Mouse (Mus musculus) forebrain, embryonic 14.5 days (tissue): ENCODE data around the gene Gli2. TPM values are rescaled to one million over a fixed set of nuclear protein-coding genes. Genes with fewer than 3 reads are reported as not detected.

ENCODE experiments used
- ATAC-seq: fragments of 200-750 bp; cut with Nextera tagmentation; 2 replicates; pipeline ENCODE4 v1.8.0; 2017; ENCODE audit warnings: mild to moderate bottlenecking, moderate library complexity
- DNase-seq: peaks from one replicate; pipeline ENCODE4 v3.0.0-alpha.2; 2015; ENCODE audit warnings: low spot score
- H3K27ac ChIP-seq: fragments of 300-500 bp; sonication (generic); 2 replicates; pipeline ENCODE4 v1.5.1; 2014; ENCODE audit warnings: low read depth, mild to moderate bottlenecking, control low read depth, low read length, moderate library complexity
- H3K27me3 ChIP-seq: fragments of 300-500 bp; sonication (generic); replicated peaks from 2 replicates; pipeline ENCODE4 v1.6.1; 2014; ENCODE audit warnings: low read length, control low read depth, mixed read lengths; ENCODE audit not compliant: control insufficient read depth, insufficient read depth
- H3K36me3 ChIP-seq: fragments of 300-500 bp; sonication (generic); 2 replicates; pipeline ENCODE4 v1.6.1; 2014; ENCODE audit warnings: low read length, control low read depth; ENCODE audit not compliant: control insufficient read depth, insufficient read depth
- H3K4me1 ChIP-seq: fragments of 300-500 bp; sonication (generic); 2 replicates; pipeline ENCODE4 v1.6.1; 2014; ENCODE audit warnings: antibody characterized with exemption, low read length, control low read depth; ENCODE audit not compliant: control insufficient read depth, insufficient read depth
- H3K4me2 ChIP-seq: fragments of 300-500 bp; sonication (generic); 2 replicates; pipeline ENCODE4 v1.6.1; 2014; ENCODE audit warnings: mild to moderate bottlenecking, control low read depth, low read length
- H3K4me3 ChIP-seq: fragments of 300-500 bp; sonication (generic); 2 replicates; pipeline ENCODE4 v1.5.1; 2014; ENCODE audit warnings: low read depth, low read length, control low read depth
- H3K9ac ChIP-seq: fragments of 300-500 bp; sonication (generic); 2 replicates; pipeline ENCODE4 v1.6.1; 2014; ENCODE audit warnings: mild to moderate bottlenecking, low read length, control low read depth, moderate library complexity
- H3K9me3 ChIP-seq: fragments of 300-500 bp; sonication (generic); replicated peaks from 2 replicates; pipeline ENCODE4 v1.6.1; 2016; ENCODE audit warnings: low read length, control low read depth, mixed read lengths; ENCODE audit not compliant: control insufficient read depth
- WGBS: fragments of 180-500 bp; shearing (Covaris S2); extraction: QIAGEN DNeasy Blood & Tissue Kit; methylation state at CpG from one replicate; pipeline ENCODE4 v1.1.7; 2014; 5-methylcytosine and 5-hydroxymethylcytosine counted together
- polyA plus RNA-seq: library from polyadenylated mRNA; unstranded; fragments of >200 nt; fragmentation: Nextera tagmentation; extraction: Ambion mirVana; gene quantifications from 2 replicates; pipeline ENCODE4 v1.2.1, GENCODE M21; 2014

Gene Gli2
- polyA plus RNA-seq, 1 experiment from 2014 or later = 3.3 TPM

- H3K27me3 ChIP-seq = no peaks in the 10 kb centered on the region
- no peak overlapping the region for H3K4me3 ChIP-seq
- no peak for ATAC-seq
- no peaks in the 10 kb centered on the region for H3K9me3 ChIP-seq
- 78% methylated on average over 7 of the region's 7 CpGs for WGBS
- H3K4me2 ChIP-seq = no peak overlapping the region
- H3K4me1 ChIP-seq = no peaks in the 10 kb centered on the region
- no peak for DNase-seq
- no peak overlapping the region for H3K9ac ChIP-seq
- no peaks in the 10 kb centered on the region for H3K36me3 ChIP-seq
- no peak overlapping the region for H3K27ac ChIP-seq
These were observed 24.5 kb upstream of the Gli2 start for GRCm38 (mm10) chr1:119077933-119078332.

- Histone ChIP-seq H3K36me3 (no peaks in the 10 kb centered on the region), H3K9me3 (no peaks in the 10 kb centered on the region), H3K9ac (no peak overlapping the region), H3K4me2 (no peak overlapping the region), H3K4me3 (no peak overlapping the region), H3K27ac (no peak overlapping the region), H3K4me1 (no peaks in the 10 kb centered on the region), H3K27me3 (no peaks in the 10 kb centered on the region)
- ATAC-seq (no peak), DNase-seq (no peak)
- WGBS = 75% methylated on average over 4 of the region's 4 CpGs
These were observed 22.9 kb upstream of the Gli2 start for GRCm38 (mm10) chr1:119076333-119076732.

- Histone ChIP-seq H3K36me3 (no peaks in the 10 kb centered on the region), H3K9me3 (no peaks in the 10 kb centered on the region), H3K9ac (no peak overlapping the region), H3K4me2 (no peak overlapping the region), H3K27me3 (no peaks in the 10 kb centered on the region), H3K27ac (no peak overlapping the region), H3K4me1 (no peaks in the 10 kb centered on the region), H3K4me3 (no peak overlapping the region)
- no peak for ATAC-seq
- WGBS = 63% methylated on average over 3 of the region's 3 CpGs
- DNase-seq = no peak
These were observed 22.5 kb upstream of the Gli2 start for GRCm38 (mm10) chr1:119075916-119076315.

GRCm38 (mm10) chr1:119075500-119075899, 22.1 kb upstream of the Gli2 start:
- no peak overlapping the region for H3K9ac ChIP-seq
- no peaks in the 10 kb centered on the region for H3K9me3 ChIP-seq
- H3K4me3 ChIP-seq = no peak overlapping the region
- DNase-seq (no peak), ATAC-seq (no peak)
- no peak overlapping the region for H3K27ac ChIP-seq
- H3K4me2 ChIP-seq = no peak overlapping the region
- no peaks in the 10 kb centered on the region for H3K4me1 ChIP-seq
- H3K27me3 ChIP-seq = no peaks in the 10 kb centered on the region
- WGBS = 62% methylated on average over 7 of the region's 7 CpGs
- no peaks in the 10 kb centered on the region for H3K36me3 ChIP-seq

GRCm38 (mm10) chr1:119074910-119075309, 21.5 kb upstream of the Gli2 start:
- Histone ChIP-seq H3K4me1 (no peaks in the 10 kb centered on the region), H3K27ac (no peak overlapping the region), H3K36me3 (no peaks in the 10 kb centered on the region), H3K4me2 (no peak overlapping the region), H3K4me3 (no peak overlapping the region), H3K9ac (no peak overlapping the region), H3K9me3 (no peaks in the 10 kb centered on the region), H3K27me3 (no peaks in the 10 kb centered on the region)
- WGBS = 71% methylated on average over 6 of the region's 6 CpGs
- DNase-seq = no peak
- no peak for ATAC-seq

- Histone ChIP-seq H3K27me3 (no peaks in the 10 kb centered on the region), H3K27ac (no peak overlapping the region), H3K9me3 (no peaks in the 10 kb centered on the region), H3K4me3 (no peak overlapping the region), H3K9ac (no peak overlapping the region), H3K36me3 (no peaks in the 10 kb centered on the region), H3K4me2 (no peak overlapping the region), H3K4me1 (no peaks in the 10 kb centered on the region)
- ATAC-seq (no peak), DNase-seq (no peak)
- WGBS = 88% methylated on average over 7 of the region's 7 CpGs
These were observed 20.5 kb upstream of the Gli2 start for GRCm38 (mm10) chr1:119073876-119074275.

- WGBS = 81% methylated on average over 20 of the region's 20 CpGs
- no peak for DNase-seq
- no peak for ATAC-seq
These were observed 11.7 kb upstream of the Gli2 start for GRCm38 (mm10) chr1:119064892-119065671.

GRCm38 (mm10) chr1:119056491-119056890, 3.1 kb upstream of the Gli2 start:
- Histone ChIP-seq H3K4me1 (peaks cover under 1% of the 10 kb centered on the region; the same call in 1 of the 2 replicates), H3K9ac (no peak overlapping the region), H3K9me3 (no peaks in the 10 kb centered on the region), H3K27me3 (no peaks in the 10 kb centered on the region), H3K4me2 (no peak overlapping the region), H3K4me3 (no peak overlapping the region), H3K27ac (no peak overlapping the region), H3K36me3 (no peaks in the 10 kb centered on the region)
- DNase-seq (no peak), ATAC-seq (no peak)
- 61% methylated on average over 8 of the region's 8 CpGs for WGBS

More at GRCm38 (mm10) chr1:119064892-119065671, 11.7 kb upstream of the Gli2 start:
- Histone ChIP-seq H3K4me2 (no peak overlapping the region), H3K27me3 (no peaks in the 10 kb centered on the region), H3K4me1 (no peaks in the 10 kb centered on the region), H3K9ac (no peak overlapping the region), H3K36me3 (no peaks in the 10 kb centered on the region), H3K9me3 (no peaks in the 10 kb centered on the region), H3K27ac (no peak overlapping the region), H3K4me3 (no peak overlapping the region)

- H3K36me3 ChIP-seq = no peaks in the 10 kb centered on the region
- no peak overlapping the region for H3K4me3 ChIP-seq
- H3K27ac ChIP-seq = no peak overlapping the region
- H3K4me2 ChIP-seq = no peak overlapping the region
- no peak overlapping the region for H3K9ac ChIP-seq
- DNase-seq (no peak), ATAC-seq (no peak)
- 84% methylated on average over 4 of the region's 4 CpGs for WGBS
- H3K27me3 ChIP-seq = no peaks in the 10 kb centered on the region
- peaks cover 8% of the 10 kb centered on the region; the same call in 1 of the 2 replicates for H3K4me1 ChIP-seq
- H3K9me3 ChIP-seq = no peaks in the 10 kb centered on the region
These were observed 2.4 kb upstream of the Gli2 start for GRCm38 (mm10) chr1:119055801-119056200.
